Mouse (Mus musculus) neural tube, embryonic 14.5 days (tissue): Measurements from ENCODE around the gene Btnl2. TPM values are rescaled to one million over a fixed set of nuclear protein-coding genes. Genes with fewer than 3 reads are reported as not detected.

Experiments
- ATAC-seq: fragments of 200-750 bp; cut with Nextera tagmentation; 2 replicates; pipeline ENCODE4 v1.8.0; 2017; ENCODE audit warnings: low read depth, mild to moderate bottlenecking, moderate TSS enrichment, moderate library complexity
- H3K27ac ChIP-seq: fragments of 300-500 bp; sonication (generic); 2 replicates; pipeline ENCODE4 v1.5.1; 2014; ENCODE audit warnings: low read depth, mild to moderate bottlenecking, control low read depth, low read length, moderate library complexity, mixed read lengths
- H3K27me3 ChIP-seq: fragments of 300-500 bp; sonication (generic); 2 replicates; pipeline ENCODE4 v1.6.1; 2014; ENCODE audit warnings: low read length; ENCODE audit not compliant: control insufficient read depth, insufficient read depth
- H3K36me3 ChIP-seq: fragments of 300-500 bp; sonication (generic); 2 replicates; pipeline ENCODE4 v1.6.1; 2014; ENCODE audit warnings: low read length, mixed read lengths; ENCODE audit not compliant: control insufficient read depth, insufficient read depth
- H3K4me1 ChIP-seq: fragments of 300-500 bp; sonication (generic); 2 replicates; pipeline ENCODE4 v1.6.1; 2014; ENCODE audit warnings: low read length; ENCODE audit not compliant: control insufficient read depth, insufficient read depth
- H3K4me2 ChIP-seq: fragments of 300-500 bp; sonication (generic); 2 replicates; pipeline ENCODE4 v1.6.1; 2014; ENCODE audit warnings: mild to moderate bottlenecking, low read depth, low read length, control low read depth
- H3K4me3 ChIP-seq: fragments of 300-500 bp; sonication (generic); 2 replicates; pipeline ENCODE4 v1.5.1; 2014; ENCODE audit warnings: low read depth, low read length, control low read depth, mixed read lengths
- H3K9ac ChIP-seq: fragments of 300-500 bp; sonication (generic); replicated peaks from 2 replicates; pipeline ENCODE4 v1.6.1; 2014; ENCODE audit warnings: low read depth, mild to moderate bottlenecking, control low read depth, low read length, mixed read lengths
- H3K9me3 ChIP-seq: fragments of 300-500 bp; sonication (generic); 2 replicates; pipeline ENCODE4 v1.6.1; 2016; ENCODE audit warnings: low read length; ENCODE audit not compliant: control insufficient read depth
- WGBS: fragments of 180-500 bp; shearing (Covaris S2); extraction: QIAGEN DNeasy Blood & Tissue Kit; methylation state at CpG from one replicate; pipeline ENCODE4 v1.1.7; 2014; 5-methylcytosine and 5-hydroxymethylcytosine counted together
- polyA plus RNA-seq: library from polyadenylated mRNA; unstranded; fragments of >200 nt; fragmentation: Nextera tagmentation; extraction: Ambion mirVana; gene quantifications from 2 replicates; pipeline ENCODE4 v1.2.1, GENCODE M21; 2014

Btnl2 gene
- polyA plus RNA-seq, 1 experiment from 2014 or later: not detected

DNA sequence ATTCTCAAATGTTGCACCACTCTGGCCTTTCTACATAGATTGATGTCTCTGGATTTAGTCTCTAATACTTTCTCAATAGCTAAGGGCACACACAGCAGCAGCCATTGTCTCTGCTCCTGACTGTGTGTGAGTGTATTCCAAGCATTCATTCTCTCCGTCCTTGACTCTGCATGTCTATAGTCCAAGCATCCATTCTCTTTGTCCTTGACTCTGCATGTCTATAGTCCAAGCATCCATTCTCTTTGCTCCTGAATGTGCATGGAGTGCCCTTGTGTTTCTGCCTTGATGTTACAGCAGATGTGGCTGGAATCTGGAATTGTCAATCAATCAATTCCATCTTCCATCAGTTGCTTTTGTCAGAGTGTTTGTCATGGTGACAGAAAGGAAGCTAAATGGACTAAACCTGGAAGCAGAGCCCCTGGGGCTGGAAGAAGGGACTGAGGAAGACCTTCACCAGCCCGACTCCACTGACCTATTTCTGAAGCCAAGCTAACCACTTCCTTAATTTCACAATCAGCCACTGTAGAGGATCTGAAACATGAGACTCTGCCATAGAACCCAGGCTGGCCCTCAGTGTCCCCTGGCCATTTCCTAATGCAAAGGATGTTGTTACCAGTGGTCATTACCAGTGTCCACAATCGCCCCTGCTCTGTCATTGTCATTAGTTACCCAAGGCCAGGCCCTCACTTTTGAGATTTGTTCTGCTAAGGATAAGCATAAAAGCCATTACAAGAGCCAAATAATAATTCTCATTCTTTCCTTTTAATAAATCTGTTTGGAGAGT is 13.8 kb upstream of the Btnl2 start:
- H3K4me2 ChIP-seq: no peak overlapping the region
- no peak overlapping the region for H3K4me3 ChIP-seq
- H3K27ac ChIP-seq: no peak overlapping the region
- no peaks in the 10 kb centered on the region for H3K36me3 ChIP-seq
- H3K4me1 ChIP-seq: no peaks in the 10 kb centered on the region
- H3K9ac ChIP-seq: no peak overlapping the region
- H3K27me3 ChIP-seq: no peaks in the 10 kb centered on the region
- H3K9me3 ChIP-seq: no peaks in the 10 kb centered on the region
- no peak for ATAC-seq
- WGBS: 43% methylated on average over 3 of the region's 3 CpGs

DNA sequence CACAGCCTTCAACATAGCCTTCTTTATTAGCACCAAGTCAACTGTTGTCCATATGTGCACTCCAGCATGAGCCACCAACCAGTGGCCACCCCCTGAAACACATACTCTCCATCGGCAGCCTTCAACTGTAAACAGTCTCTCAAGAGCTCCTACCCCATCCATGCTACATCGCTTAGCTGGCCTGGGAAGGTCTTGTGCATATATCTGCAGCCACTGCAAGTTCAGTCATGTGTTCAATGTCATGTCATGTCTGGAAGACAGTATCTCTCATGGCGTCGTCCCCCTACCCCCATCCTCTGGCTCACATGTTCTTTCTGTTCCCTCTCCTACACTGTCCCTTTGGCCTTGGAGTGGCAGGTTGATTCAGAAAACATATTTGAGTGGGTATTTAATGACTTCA is 9.7 kb upstream of the Btnl2 start:
- no peaks in the 10 kb centered on the region for H3K36me3 ChIP-seq
- no peak for ATAC-seq
- H3K9ac ChIP-seq: no peak overlapping the region
- 90% methylated on average over 4 of the region's 4 CpGs for WGBS
- H3K4me1 ChIP-seq: no peaks in the 10 kb centered on the region
- H3K4me2 ChIP-seq: no peak overlapping the region
- H3K27ac ChIP-seq: no peak overlapping the region
- H3K4me3 ChIP-seq: no peak overlapping the region
- no peaks in the 10 kb centered on the region for H3K9me3 ChIP-seq
- H3K27me3 ChIP-seq: no peaks in the 10 kb centered on the region

DNA sequence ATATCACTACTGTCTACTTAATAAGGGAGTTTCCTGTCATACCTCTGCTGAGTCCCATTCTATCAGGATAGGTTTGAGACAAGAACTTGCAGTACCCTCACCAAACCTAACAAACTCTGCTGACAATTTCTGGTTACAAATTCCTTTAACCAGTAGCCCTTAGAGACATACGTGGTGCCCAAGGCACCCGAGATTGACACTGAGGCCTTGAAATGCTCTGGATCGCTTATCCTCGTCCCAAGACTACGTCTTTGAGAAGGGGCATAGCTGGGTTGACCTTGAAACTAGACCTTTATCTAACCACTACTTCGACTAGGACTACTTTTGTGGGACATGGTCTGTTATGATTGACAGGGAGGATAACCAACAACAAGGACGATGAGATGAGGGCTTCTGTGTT is 9.1 kb upstream of the Btnl2 start:
- H3K4me1 ChIP-seq: no peaks in the 10 kb centered on the region
- H3K9me3 ChIP-seq: no peaks in the 10 kb centered on the region
- H3K27me3 ChIP-seq: no peaks in the 10 kb centered on the region
- 91% methylated on average over 7 of the region's 7 CpGs for WGBS
- no peak for ATAC-seq
- H3K27ac ChIP-seq: no peak overlapping the region
- H3K36me3 ChIP-seq: no peaks in the 10 kb centered on the region
- H3K4me2 ChIP-seq: no peak overlapping the region
- no peak overlapping the region for H3K4me3 ChIP-seq
- no peak overlapping the region for H3K9ac ChIP-seq

DNA sequence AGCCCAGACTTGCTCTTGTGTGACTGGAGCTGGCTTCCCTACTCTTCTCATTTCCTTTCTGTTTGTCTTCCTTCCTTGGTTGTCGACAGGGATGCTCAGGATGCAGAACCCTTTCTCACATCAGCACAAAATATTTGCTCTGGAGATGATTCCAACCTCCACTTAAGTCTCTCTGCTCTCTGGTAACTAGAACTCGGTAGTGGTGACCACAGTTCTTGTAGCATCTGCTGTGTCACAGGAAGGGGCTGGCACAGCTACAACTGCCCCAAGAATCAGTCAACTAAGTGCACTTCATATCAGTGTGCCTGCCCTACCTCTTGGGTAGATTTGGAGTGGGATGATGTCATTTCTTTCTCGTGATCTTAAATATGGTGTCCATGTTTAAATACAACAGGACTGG is 8.6 kb upstream of the Btnl2 start:
- ATAC-seq: no peak
- H3K27ac ChIP-seq: no peak overlapping the region
- no peak overlapping the region for H3K4me3 ChIP-seq
- no peaks in the 10 kb centered on the region for H3K27me3 ChIP-seq
- 78% methylated on average over 3 of the region's 3 CpGs for WGBS
- H3K4me2 ChIP-seq: no peak overlapping the region
- H3K36me3 ChIP-seq: no peaks in the 10 kb centered on the region
- no peaks in the 10 kb centered on the region for H3K9me3 ChIP-seq
- no peaks in the 10 kb centered on the region for H3K4me1 ChIP-seq
- H3K9ac ChIP-seq: no peak overlapping the region

GRCm38 (mm10) chr17:34347606-34348308 is 6.9 kb upstream of the Btnl2 start:
- Histone ChIP-seq H3K4me3 (no peak overlapping the region), H3K4me2 (no peak overlapping the region), H3K27ac (no peak overlapping the region), H3K27me3 (no peaks in the 10 kb centered on the region), H3K4me1 (no peaks in the 10 kb centered on the region), H3K36me3 (no peaks in the 10 kb centered on the region), H3K9me3 (no peaks in the 10 kb centered on the region), H3K9ac (no peak overlapping the region)
- 77% methylated on average over 6 of the region's 6 CpGs for WGBS
- no peak for ATAC-seq

- Histone ChIP-seq H3K36me3 (no peaks in the 10 kb centered on the region), H3K27me3 (no peaks in the 10 kb centered on the region), H3K4me3 (no peak overlapping the region), H3K9me3 (no peaks in the 10 kb centered on the region), H3K9ac (no peak overlapping the region), H3K4me2 (no peak overlapping the region), H3K4me1 (no peaks in the 10 kb centered on the region), H3K27ac (no peak overlapping the region)
- WGBS: 5% methylated on average over 4 of the region's 4 CpGs
- no peak for ATAC-seq
Observed at GRCm38 (mm10) chr17:34349429-34349828, 5.2 kb upstream of the Btnl2 start.

DNA sequence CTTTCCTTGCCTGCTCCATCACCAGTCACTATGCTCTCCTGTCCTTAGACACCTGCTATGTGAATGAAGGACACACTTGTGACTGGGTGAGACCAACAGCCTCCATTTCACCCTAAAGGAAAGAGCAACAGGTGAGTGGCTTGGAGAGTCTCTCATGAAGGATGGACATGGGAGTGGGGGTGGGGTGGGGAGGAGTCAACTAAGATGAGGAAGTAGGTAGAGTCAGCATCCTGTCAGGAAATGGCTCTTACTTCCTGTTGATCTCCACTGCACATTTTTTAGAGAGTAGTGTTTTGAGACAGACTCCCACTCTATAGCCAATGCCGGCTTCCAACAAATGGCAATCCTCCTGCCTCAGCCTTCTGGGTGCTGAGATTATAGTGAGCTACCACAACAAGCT is 318 bp downstream of the Btnl2 start:
- WGBS: 100% methylated on average over 1 of the region's 1 CpGs

GRCm38 (mm10) chr17:34362954-34363546 is 8.4 kb downstream of the Btnl2 start:
- no peaks in the 10 kb centered on the region for H3K9me3 ChIP-seq
- WGBS: 84% methylated on average over 15 of the region's 15 CpGs

More for the DNA sequence above, 318 bp downstream of the Btnl2 start:
- Histone ChIP-seq H3K9ac (no peak overlapping the region), H3K4me1 (no peaks in the 10 kb centered on the region), H3K9me3 (no peaks in the 10 kb centered on the region), H3K27me3 (no peaks in the 10 kb centered on the region), H3K4me2 (no peak overlapping the region), H3K4me3 (no peak overlapping the region), H3K36me3 (no peaks in the 10 kb centered on the region), H3K27ac (no peak overlapping the region)
- ATAC-seq: no peak

DNA sequence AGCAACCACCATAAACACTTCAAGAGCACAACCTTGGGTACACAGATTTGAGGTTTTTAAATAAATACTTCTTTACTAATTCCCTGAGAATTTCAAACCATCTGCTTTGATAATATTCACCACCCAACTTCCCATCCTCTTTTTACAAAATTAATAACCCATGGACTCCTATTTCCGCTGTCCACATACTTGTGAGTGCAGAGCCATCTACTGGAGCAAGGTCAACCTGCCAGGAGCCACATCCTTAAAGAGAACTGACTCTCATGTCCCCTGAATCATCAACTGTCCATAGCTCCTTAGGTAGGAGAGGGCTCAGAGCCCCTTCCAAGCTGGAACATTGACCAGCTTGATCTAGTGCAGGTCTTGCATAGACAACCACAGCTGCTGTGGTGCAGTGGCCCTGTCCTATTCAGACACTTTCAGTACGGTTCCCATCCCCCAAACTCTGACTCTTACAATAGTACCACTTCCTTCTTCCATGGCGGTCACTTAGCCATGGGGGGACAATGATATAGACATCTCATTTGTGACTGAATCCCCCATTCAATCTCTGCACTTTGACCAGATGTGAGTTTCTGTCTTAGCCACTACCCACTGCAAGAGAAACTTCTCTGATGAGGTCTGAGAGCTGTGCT is 9.2 kb downstream of the Btnl2 start:
- no peak overlapping the region for H3K4me2 ChIP-seq
- no peak overlapping the region for H3K4me3 ChIP-seq
- WGBS: 84% methylated on average over 3 of the region's 3 CpGs
- H3K27ac ChIP-seq: no peak overlapping the region
- no peaks in the 10 kb centered on the region for H3K4me1 ChIP-seq
- H3K9me3 ChIP-seq: no peaks in the 10 kb centered on the region
- H3K27me3 ChIP-seq: no peaks in the 10 kb centered on the region
- no peak for ATAC-seq
- H3K36me3 ChIP-seq: no peaks in the 10 kb centered on the region
- no peak overlapping the region for H3K9ac ChIP-seq

More at GRCm38 (mm10) chr17:34362954-34363546, 8.4 kb downstream of the Btnl2 start:
- Histone ChIP-seq H3K36me3 (no peaks in the 10 kb centered on the region), H3K27me3 (no peaks in the 10 kb centered on the region), H3K4me1 (no peaks in the 10 kb centered on the region), H3K27ac (no peak overlapping the region), H3K4me2 (no peak overlapping the region), H3K9ac (no peak overlapping the region), H3K4me3 (no peak overlapping the region)
- no peak for ATAC-seq
